Mouse (Mus musculus): Measurements from ENCODE around the gene Capn15.

GRCm38 (mm10) chr17:25919144-25919785, 66.3 kb downstream of the Capn15 start, which contains the start of gene Rab40c:
- TF ChIP-seq POLR2A (IDR thresholded peaks at IDR 0.05; ENCODE audit: borderline replicate concordance, low read depth, low read length) (peak; percentile 23; the same call in 1 of the 2 replicates), CTCF (IDR thresholded peaks at IDR 0.05; ENCODE audit: low read depth, low read length) (no peak)
